Mouse (Mus musculus) heart, adult 2 months (tissue): ENCODE data around the gene Asic2. TPM values are rescaled to one million over a fixed set of nuclear protein-coding genes. Genes with fewer than 3 reads are reported as not detected.

Source experiments
- DNase-seq, 2 experiments: peaks; one replicate each; pipeline ENCODE4 v3.0.0; 2021
- H3K27ac ChIP-seq: fragments of 200-600 bp; 2 replicates; pipeline ENCODE4 v1.8.1; 2022
- H3K27me3 ChIP-seq: fragments of 200-500 bp; 2 replicates; pipeline ENCODE4 v1.6.1; 2012; ENCODE audit warnings: mild to moderate bottlenecking, low read length, inconsistent platforms, mixed read lengths; ENCODE audit not compliant: control insufficient read depth, insufficient read depth
- H3K36me3 ChIP-seq: fragments of 200-500 bp; 2 replicates; pipeline ENCODE4 v1.6.1; 2012; ENCODE audit warnings: low read length, inconsistent platforms; ENCODE audit not compliant: control insufficient read depth, insufficient read depth
- H3K4me1 ChIP-seq: fragments of 200-500 bp; 2 replicates; pipeline ENCODE4 v1.6.1; 2011; ENCODE audit warnings: low read length; ENCODE audit not compliant: control insufficient read depth, insufficient read depth
- H3K4me3 ChIP-seq: fragments of 200-600 bp; 2 replicates; pipeline ENCODE4 v1.8.1; 2022
- H3K79me2 ChIP-seq: fragments of 200-500 bp; replicated peaks from 2 replicates; pipeline ENCODE4 v1.6.1; 2012; ENCODE audit warnings: mild to moderate bottlenecking, inconsistent platforms, low read length, moderate library complexity, mixed read lengths; ENCODE audit not compliant: control insufficient read depth, insufficient read depth
- H3K9ac ChIP-seq: fragments of 200-500 bp; 2 replicates; pipeline ENCODE4 v1.6.1; 2012; ENCODE audit warnings: low read depth, mild to moderate bottlenecking, control low read depth, inconsistent platforms, low read length, mixed read lengths
- CTCF ChIP-seq: fragments of 200-600 bp; IDR thresholded peaks from 2 replicates; pipeline ENCODE4 v1.8.1; 2022; ENCODE audit warnings: antibody characterized with exemption, mild to moderate bottlenecking, moderate library complexity
- EP300 ChIP-seq: fragments of 200-500 bp; IDR thresholded peaks from 2 replicates; pipeline ENCODE4 v1.6.1; 2011; ENCODE audit warnings: low read depth, low read length, control low read depth; ENCODE audit not compliant: insufficient read depth
- POLR2A ChIP-seq: fragments of 200-500 bp; IDR thresholded peaks from 2 replicates; pipeline ENCODE4 v1.6.1; 2011; ENCODE audit warnings: mild to moderate bottlenecking, low read depth, low read length, control low read depth; ENCODE audit not compliant: insufficient read depth
- whole genome bisulfite sequencing: fragments of 180-500 bp; shearing (Covaris S2); methylation state at CpG from one replicate; pipeline ENCODE4 v1.1.7; 2018; 5-methylcytosine and 5-hydroxymethylcytosine counted together
- intact Hi-C: fragments of 180-260 bp; cut with DNase I; formaldehyde crosslinking; loops from one replicate; pipeline ENCODE4 v1.15.1; 2025
- polyA plus RNA-seq: library from polyadenylated mRNA; depleted of rRNA; stranded (reverse); fragments of >200 nt; gene quantifications from 2 replicates; pipeline ENCODE4 v1.2.3, GENCODE M21; 2012
- total RNA-seq, 2 experiments: library from RNA; stranded (reverse); gene quantifications; 2 replicates each; pipeline ENCODE4 v1.2.3; 2021

Gene Asic2
- total and polyA plus RNA-seq, 3 experiments: not detected

GRCm38 (mm10) chr11:81909397-81909894 lies 58.8 kb downstream of the Asic2 start:
- Histone ChIP-seq H3K4me3 (no peak overlapping the region), H3K79me2 (no peaks in the 10 kb centered on the region), H3K9ac (no peak overlapping the region), H3K4me1 (no peaks in the 10 kb centered on the region), H3K36me3 (no peaks in the 10 kb centered on the region), H3K27ac (no peak overlapping the region), H3K27me3 (no peaks in the 10 kb centered on the region)
- TF ChIP-seq POLR2A (no peak), CTCF (no peak), EP300 (no peak)
- intact Hi-C loops: no loop called here
- WGBS: 67% methylated on average over 5 of the region's 5 CpGs
- no peak for DNase-seq

GRCm38 (mm10) chr11:81908760-81909159 lies 59.5 kb downstream of the Asic2 start:
- no peak for DNase-seq
- Histone ChIP-seq H3K4me3 (no peak overlapping the region), H3K79me2 (no peaks in the 10 kb centered on the region), H3K4me1 (no peaks in the 10 kb centered on the region), H3K27me3 (no peaks in the 10 kb centered on the region), H3K36me3 (no peaks in the 10 kb centered on the region), H3K9ac (no peak overlapping the region), H3K27ac (no peak overlapping the region)
- no peak for TF ChIP-seq CTCF
- intact Hi-C loops: no loop called here
- WGBS: 80% methylated on average over 1 of the region's 1 CpGs

GRCm38 (mm10) chr11:81902318-81902717 lies 65.9 kb downstream of the Asic2 start:
- TF ChIP-seq CTCF (no peak), POLR2A (no peak), EP300 (no peak)
- no peak overlapping the region for H3K27ac ChIP-seq
- H3K9ac ChIP-seq: no peak overlapping the region
- DNase-seq: no peak
- H3K4me1 ChIP-seq: no peaks in the 10 kb centered on the region
- no peaks in the 10 kb centered on the region for H3K36me3 ChIP-seq
- intact Hi-C loops: no loop called here
- H3K79me2 ChIP-seq: no peaks in the 10 kb centered on the region
- no peaks in the 10 kb centered on the region for H3K27me3 ChIP-seq
- H3K4me3 ChIP-seq: no peak overlapping the region

GRCm38 (mm10) chr11:81897547-81898354 lies 70.5 kb downstream of the Asic2 start:
- H3K27me3 ChIP-seq: no peaks in the 10 kb centered on the region
- DNase-seq: no peak

GRCm38 (mm10) chr11:81896511-81896910 lies 71.7 kb downstream of the Asic2 start:
- H3K27me3 ChIP-seq: no peaks in the 10 kb centered on the region
- no peak overlapping the region for H3K4me3 ChIP-seq
- no peak overlapping the region for H3K9ac ChIP-seq
- WGBS: 71% methylated on average over 6 of the region's 6 CpGs
- H3K4me1 ChIP-seq: no peaks in the 10 kb centered on the region
- intact Hi-C loops: no loop called here
- no peak overlapping the region for H3K27ac ChIP-seq
- no peak for TF ChIP-seq POLR2A
- TF ChIP-seq CTCF: no peak
- no peak for TF ChIP-seq EP300
- no peaks in the 10 kb centered on the region for H3K36me3 ChIP-seq
- no peak for DNase-seq
- no peaks in the 10 kb centered on the region for H3K79me2 ChIP-seq

More at GRCm38 (mm10) chr11:81897547-81898354, 70.5 kb downstream of the Asic2 start:
- Histone ChIP-seq H3K4me1 (no peaks in the 10 kb centered on the region), H3K4me3 (no peak overlapping the region), H3K9ac (no peak overlapping the region), H3K79me2 (no peaks in the 10 kb centered on the region), H3K27ac (no peak overlapping the region), H3K36me3 (no peaks in the 10 kb centered on the region)
- intact Hi-C loops: no loop called here
- WGBS: 6% methylated on average over 8 of the region's 8 CpGs
- TF ChIP-seq POLR2A (no peak), CTCF (no peak), EP300 (no peak)

GRCm38 (mm10) chr11:81871506-81872213 lies 96.6 kb downstream of the Asic2 start:
- TF ChIP-seq POLR2A (no peak), EP300 (no peak), CTCF (no peak)
- H3K27me3 ChIP-seq: no peaks in the 10 kb centered on the region
- H3K27ac ChIP-seq: no peak overlapping the region
- no peak overlapping the region for H3K9ac ChIP-seq
- DNase-seq: no peak
- H3K4me1 ChIP-seq: no peaks in the 10 kb centered on the region
- H3K4me3 ChIP-seq: no peak overlapping the region
- H3K79me2 ChIP-seq: no peaks in the 10 kb centered on the region
- WGBS: 28% methylated on average over 9 of the region's 9 CpGs
- H3K36me3 ChIP-seq: no peaks in the 10 kb centered on the region
- intact Hi-C loops: no loop called here
